Mouse (Mus musculus): ENCODE data around the gene Pfdn6. TPM values are rescaled to one million over a fixed set of nuclear protein-coding genes. Genes with fewer than 3 reads are reported as not detected.
A peak's percentile ranks its signal among the peaks of the same experiment; 100 is the strongest.
"Not testable (repeated sequence)": the region's sequence is repeated elsewhere in the genome, so short reads cannot be mapped to it uniquely, and the experiment has no call there.

Pfdn6 gene
- total RNA-seq, 2 experiments from 2014 or later = 53.6 to 54.9 TPM

GRCm38 (mm10) chr17:33904835-33905234, 35.3 kb downstream of the Pfdn6 start, which contains the start of gene Platr17:
TSS of gene Platr17 (plus strand) at chr17:33905135.
- DNase-seq = not testable (repeated sequence)
- intact Hi-C loops (cut with DNase I; ENCODE audit: low total_unique reads) = loop anchor here (5.0 kb wide), 1 partner anchor 503 kb away; no protein-coding TSS in a partner anchor

- DNase-seq = not testable (repeated sequence)
- intact Hi-C loops (cut with DNase I; ENCODE audit: low total_unique reads) = loop anchor here (5.0 kb wide), 1 partner anchor 502 kb away; no protein-coding TSS in a partner anchor
Measured at GRCm38 (mm10) chr17:33903911-33904651, 36.1 kb downstream of the Pfdn6 start.

DNA sequence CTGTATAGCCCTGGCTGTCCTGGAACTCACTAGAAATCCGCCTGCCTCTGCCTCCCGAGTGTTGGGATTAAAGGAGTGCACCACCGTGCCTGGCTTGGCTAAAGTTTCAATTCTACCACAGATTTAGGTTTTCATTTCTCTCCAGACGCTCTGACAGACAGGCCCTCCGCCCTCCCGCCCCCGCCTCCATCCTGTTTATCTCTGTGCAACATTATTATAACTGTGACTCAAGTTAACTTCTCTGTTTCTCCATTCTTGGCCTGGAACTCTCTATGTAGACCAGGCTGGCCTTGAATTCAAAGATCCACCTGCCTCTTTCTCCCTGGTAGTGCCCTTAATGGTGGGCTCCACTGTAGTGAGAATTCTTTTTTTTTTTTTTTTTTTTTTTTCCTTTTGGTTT, 37.7 kb downstream of the Pfdn6 start:
- intact Hi-C loops (cut with DNase I; ENCODE audit: low total_unique reads) = loop anchor here (5.0 kb wide), 1 partner anchor 500 kb away; no protein-coding TSS in a partner anchor
- no peak for DNase-seq

- intact Hi-C loops (cut with DNase I; ENCODE audit: low total_unique reads) = loop anchor here (5.0 kb wide), 1 partner anchor 500 kb away; no protein-coding TSS in a partner anchor
- no peak for DNase-seq
Measured at GRCm38 (mm10) chr17:33902079-33902478, 38.1 kb downstream of the Pfdn6 start.

DNA sequence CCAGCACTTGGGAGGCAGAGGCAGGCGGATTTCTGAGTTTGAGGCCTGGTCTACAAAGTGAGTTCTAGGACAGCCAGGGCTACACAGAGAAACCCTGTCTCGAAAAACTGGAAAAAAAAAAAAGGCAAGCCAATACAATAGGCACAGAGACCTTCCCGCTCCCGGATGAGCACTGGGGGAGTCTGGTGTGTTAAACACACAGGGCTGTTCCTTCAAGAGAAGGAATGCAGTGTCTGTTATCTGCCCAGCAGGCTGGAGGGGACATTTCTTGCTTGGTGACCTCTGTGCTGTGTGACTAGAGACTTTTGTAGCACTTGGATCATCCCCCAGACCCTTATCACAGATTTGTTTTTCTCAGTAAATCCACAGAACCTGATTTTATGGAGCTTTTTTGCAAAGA, 38.5 kb downstream of the Pfdn6 start:
- intact Hi-C loops (cut with DNase I; ENCODE audit: low total_unique reads) = loop anchor here (5.0 kb wide), 1 partner anchor 499 kb away; no protein-coding TSS in a partner anchor
- DNase-seq = no peak

- intact Hi-C loops (cut with DNase I; ENCODE audit: low total_unique reads) = loop anchor here (5.0 kb wide), 1 partner anchor 499 kb away; no protein-coding TSS in a partner anchor
- DNase-seq = no peak
Measured at GRCm38 (mm10) chr17:33900989-33901314, 39.2 kb downstream of the Pfdn6 start.

GRCm38 (mm10) chr17:33900281-33900988, 39.7 kb downstream of the Pfdn6 start:
- intact Hi-C loops (cut with DNase I; ENCODE audit: low total_unique reads) = loop anchor here (5.0 kb wide), 1 partner anchor 498 kb away; no protein-coding TSS in a partner anchor
- no peak for DNase-seq

DNA sequence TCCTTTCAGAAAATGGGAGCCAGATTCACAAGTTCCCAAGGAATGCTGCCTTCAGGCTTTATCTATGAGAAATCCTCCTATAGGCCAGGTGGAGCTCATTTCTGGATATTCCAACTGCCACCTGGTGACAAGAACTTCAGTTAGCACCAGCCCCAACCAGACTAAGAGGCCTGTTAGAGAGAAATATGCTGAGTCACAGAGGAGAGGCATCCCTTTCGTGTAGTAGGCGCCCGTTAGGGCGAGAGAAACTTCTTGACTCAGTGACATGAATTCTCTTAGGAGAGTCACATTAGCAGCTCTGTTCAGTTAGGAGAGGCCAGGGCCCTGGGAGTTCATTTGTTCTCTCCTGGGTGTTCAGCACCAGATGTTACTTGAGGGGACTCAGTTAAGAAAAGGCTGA, 40.5 kb downstream of the Pfdn6 start:
- DNase-seq = no peak
- intact Hi-C loops (cut with DNase I; ENCODE audit: low total_unique reads) = loop anchor here (5.0 kb wide), 1 partner anchor 497 kb away; no protein-coding TSS in a partner anchor

GRCm38 (mm10) chr17:33898193-33898592, 42.0 kb downstream of the Pfdn6 start:
- intact Hi-C loops (cut with DNase I; ENCODE audit: low total_unique reads); DNase-seq: not testable (repeated sequence)

GRCm38 (mm10) chr17:33897114-33897794, 42.9 kb downstream of the Pfdn6 start:
- DNase-seq = no peak
- intact Hi-C loops (cut with DNase I; ENCODE audit: low total_unique reads) = no loop called here

- intact Hi-C loops (cut with DNase I; ENCODE audit: low total_unique reads); DNase-seq: not testable (repeated sequence)
Measured at GRCm38 (mm10) chr17:33893011-33893410, 47.1 kb downstream of the Pfdn6 start.

- intact Hi-C loops (cut with DNase I; ENCODE audit: low total_unique reads) = no loop called here
- no peak for DNase-seq
Measured at GRCm38 (mm10) chr17:33892429-33892828, 47.7 kb downstream of the Pfdn6 start.

DNA sequence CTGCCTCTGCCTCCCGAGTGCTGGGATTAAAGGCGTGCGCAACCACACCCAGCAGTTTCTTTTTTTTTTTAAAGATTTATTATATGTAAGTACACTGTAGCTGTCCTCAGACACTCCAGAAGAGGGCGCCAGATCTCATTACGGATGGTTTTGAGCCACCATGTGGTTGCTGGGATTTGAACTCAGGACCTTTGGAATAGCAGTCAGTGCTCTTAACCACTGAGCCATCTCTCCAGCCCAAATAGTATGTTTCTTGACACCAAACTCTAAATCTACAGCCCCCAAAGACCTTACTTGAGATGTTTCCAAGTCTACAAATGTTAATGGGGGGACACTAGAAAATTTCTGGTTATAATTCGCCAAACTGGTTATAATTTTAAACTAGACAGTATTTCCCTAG, 48.3 kb downstream of the Pfdn6 start:
- DNase-seq; intact Hi-C loops (cut with DNase I; ENCODE audit: low total_unique reads): not testable (repeated sequence)

- no peak for DNase-seq
- intact Hi-C loops (cut with DNase I; ENCODE audit: low total_unique reads) = no loop called here
Measured at GRCm38 (mm10) chr17:33891357-33891756, 48.8 kb downstream of the Pfdn6 start.

DNA sequence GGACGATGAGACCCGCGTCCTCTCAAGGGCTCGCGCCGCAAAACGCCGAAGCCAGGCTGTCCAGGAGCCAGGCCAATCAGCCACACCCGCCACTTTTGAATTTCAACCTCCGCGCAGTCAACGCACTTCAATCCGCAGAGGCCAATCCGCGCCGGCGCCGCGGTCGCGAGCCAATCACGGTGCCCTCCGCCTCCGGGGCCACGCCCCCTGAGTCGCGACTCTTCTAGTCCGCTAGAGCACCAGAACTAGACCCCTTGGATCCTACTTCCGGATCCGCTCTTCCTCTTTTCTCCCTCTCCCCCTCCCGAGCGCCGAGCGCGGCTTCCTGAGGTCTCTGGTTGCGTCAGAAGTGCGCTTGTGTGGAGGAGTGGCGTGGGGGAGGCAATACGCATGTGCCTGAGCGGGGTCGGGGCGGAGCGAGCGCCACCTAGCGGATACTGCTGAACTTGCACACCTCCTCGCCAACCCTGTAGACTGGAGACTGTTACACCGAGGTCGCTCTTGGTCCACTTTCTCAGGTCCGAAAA, 49.5 kb downstream of the Pfdn6 start, which contains the start of gene Kifc1:
TSS of gene Kifc1 (minus strand) at position 129 of the 527 bp plus-strand sequence.
- peak; percentile 99 for DNase-seq
- intact Hi-C loops (cut with DNase I; ENCODE audit: low total_unique reads) = no loop called here

DNA sequence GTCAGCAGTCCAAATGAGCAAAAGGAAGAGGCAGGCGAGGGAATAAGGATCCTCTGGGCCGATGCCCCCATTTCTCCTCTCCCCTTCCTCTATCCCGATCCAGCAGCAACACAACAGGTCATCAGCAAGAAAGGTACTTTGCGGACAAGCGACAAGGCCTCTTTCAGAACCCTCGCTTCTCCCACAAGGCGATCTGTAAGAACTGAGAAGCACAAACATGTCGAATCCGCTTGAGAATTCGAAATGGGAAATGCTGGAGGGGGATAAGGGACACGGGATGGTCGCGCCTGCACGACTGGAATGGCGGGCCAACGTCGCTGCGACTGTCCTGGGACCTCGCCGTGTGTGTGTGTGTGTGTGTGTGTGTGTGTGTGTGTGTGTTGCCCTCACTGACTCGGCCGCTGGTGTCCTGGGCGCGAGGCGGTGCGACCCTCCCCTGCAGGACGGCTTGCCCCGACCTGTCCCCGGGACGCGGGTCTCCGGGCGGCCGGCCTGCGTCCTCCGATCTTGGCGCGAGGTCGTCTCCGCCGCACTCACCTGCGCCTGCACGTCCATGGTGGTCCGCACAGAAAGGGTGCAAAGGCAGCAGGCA, 50.1 kb downstream of the Pfdn6 start:
- intact Hi-C loops (cut with DNase I; ENCODE audit: low total_unique reads); DNase-seq: not testable (repeated sequence)

All from gastrocnemius, postnatal 14 days (tissue).